Mouse (Mus musculus): Measurements from ENCODE around the gene Pla2g4d.

GRCm38 (mm10) chr2:120296160-120296559 lies 7.2 kb upstream of the Pla2g4d start:
- no peak for TF ChIP-seq POLR2A (IDR thresholded peaks at IDR 0.05; ENCODE audit: insufficient read depth, low read depth, low read length)
- no peak for TF ChIP-seq CTCF (IDR thresholded peaks at IDR 0.05; ENCODE audit: insufficient read depth, low read depth, low read length)
